Mouse (Mus musculus) small intestine, adult 2 months (tissue): ENCODE data around the gene Wwtr1. TPM values are rescaled to one million over a fixed set of nuclear protein-coding genes. Genes with fewer than 3 reads are reported as not detected.

Experiments
- H3K27ac ChIP-seq: fragments of 200-500 bp; 2 replicates; pipeline ENCODE4 v1.5.1; 2012; ENCODE audit warnings: low read depth, low read length, control low read depth, inconsistent platforms; ENCODE audit not compliant: insufficient read depth
- H3K27me3 ChIP-seq: fragments of 200-500 bp; 2 replicates; pipeline ENCODE4 v1.6.1; 2012; ENCODE audit warnings: mild to moderate bottlenecking, moderate library complexity, low read length, inconsistent platforms; ENCODE audit not compliant: control insufficient read depth, insufficient read depth
- H3K36me3 ChIP-seq: fragments of 200-500 bp; 2 replicates; pipeline ENCODE4 v1.6.1; 2012; ENCODE audit warnings: mild to moderate bottlenecking, low read length, control low read depth, inconsistent platforms; ENCODE audit not compliant: control insufficient read depth, insufficient read depth
- H3K4me1 ChIP-seq: fragments of 200-500 bp; 2 replicates; pipeline ENCODE4 v1.6.1; 2012; ENCODE audit warnings: low read length, inconsistent platforms, mixed read lengths; ENCODE audit not compliant: control insufficient read depth, insufficient read depth, insufficient read length
- H3K4me3 ChIP-seq: fragments of 200-500 bp; 2 replicates; pipeline ENCODE4 v1.5.1; 2012; ENCODE audit warnings: low read depth, mild to moderate bottlenecking, control low read depth, inconsistent platforms, low read length, moderate library complexity
- CTCF ChIP-seq: fragments of 200-500 bp; IDR thresholded peaks from 2 replicates; pipeline ENCODE4 v1.5.1; 2012; ENCODE audit warnings: low read depth, mild to moderate bottlenecking, control low read depth, inconsistent platforms, low read length, moderate library complexity, mixed read lengths; ENCODE audit not compliant: insufficient replicate concordance, insufficient read length; ENCODE audit errors: extremely low read depth
- POLR2A ChIP-seq: fragments of 200-500 bp; IDR thresholded peaks from 2 replicates; pipeline ENCODE4 v1.6.1; 2012; ENCODE audit warnings: low read depth, mild to moderate bottlenecking, control low read depth, inconsistent platforms, low read length, moderate library complexity
- WGBS: fragments of 180-500 bp; shearing (Covaris S2); methylation state at CpG from one replicate; pipeline ENCODE4 v1.1.7; 2018; 5-methylcytosine and 5-hydroxymethylcytosine counted together
- polyA plus RNA-seq: library from polyadenylated mRNA; depleted of rRNA; stranded (reverse); fragments of >200 nt; gene quantifications from 2 replicates; pipeline ENCODE4 v1.2.3, GENCODE M21; 2012

Gene Wwtr1
- polyA plus RNA-seq, 1 experiment: 5.4 TPM

GRCm38 (mm10) chr3:57542848-57543380 is 32.8 kb downstream of the Wwtr1 start:
- Histone ChIP-seq H3K27ac (no peak overlapping the region), H3K27me3 (no peaks in the 10 kb centered on the region), H3K4me1 (no peaks in the 10 kb centered on the region), H3K36me3 (no peaks in the 10 kb centered on the region), H3K4me3 (no peak overlapping the region)
- TF ChIP-seq CTCF (no peak), POLR2A (no peak)

- no peak overlapping the region for H3K27ac ChIP-seq
- no peaks in the 10 kb centered on the region for H3K4me1 ChIP-seq
- no peak for TF ChIP-seq POLR2A
- TF ChIP-seq CTCF: no peak
- no peak overlapping the region for H3K4me3 ChIP-seq
- H3K36me3 ChIP-seq: no peaks in the 10 kb centered on the region
- WGBS: 68% methylated on average over 7 of the region's 7 CpGs
- H3K27me3 ChIP-seq: no peaks in the 10 kb centered on the region
Measured at GRCm38 (mm10) chr3:57541205-57541604, 34.5 kb downstream of the Wwtr1 start.

GRCm38 (mm10) chr3:57540474-57540873 is 35.2 kb downstream of the Wwtr1 start:
- Histone ChIP-seq H3K4me3 (no peak overlapping the region), H3K4me1 (no peaks in the 10 kb centered on the region), H3K27ac (no peak overlapping the region), H3K27me3 (no peaks in the 10 kb centered on the region), H3K36me3 (no peaks in the 10 kb centered on the region)
- TF ChIP-seq CTCF: no peak
- no peak for TF ChIP-seq POLR2A
- 3% methylated on average over 2 of the region's 2 CpGs for WGBS

GRCm38 (mm10) chr3:57535483-57536185 is 40.1 kb downstream of the Wwtr1 start:
- H3K36me3 ChIP-seq: no peaks in the 10 kb centered on the region
- TF ChIP-seq CTCF: no peak
- no peak for TF ChIP-seq POLR2A
- WGBS: 64% methylated on average over 13 of the region's 13 CpGs
- H3K27me3 ChIP-seq: no peaks in the 10 kb centered on the region
- no peak overlapping the region for H3K4me3 ChIP-seq
- H3K4me1 ChIP-seq: no peaks in the 10 kb centered on the region
- H3K27ac ChIP-seq: no peak overlapping the region

GRCm38 (mm10) chr3:57534450-57534849 is 41.3 kb downstream of the Wwtr1 start:
- H3K27me3 ChIP-seq: no peaks in the 10 kb centered on the region
- H3K27ac ChIP-seq: no peak overlapping the region
- no peak overlapping the region for H3K4me3 ChIP-seq
- no peaks in the 10 kb centered on the region for H3K36me3 ChIP-seq
- TF ChIP-seq CTCF: no peak
- no peak for TF ChIP-seq POLR2A
- no peaks in the 10 kb centered on the region for H3K4me1 ChIP-seq
- 76% methylated on average over 6 of the region's 6 CpGs for WGBS

- Histone ChIP-seq H3K4me1 (no peaks in the 10 kb centered on the region), H3K36me3 (no peaks in the 10 kb centered on the region), H3K27ac (no peak overlapping the region; the same call in 1 of the 2 replicates), H3K4me3 (no peak overlapping the region), H3K27me3 (no peaks in the 10 kb centered on the region)
- WGBS: 88% methylated on average over 9 of the region's 9 CpGs
- TF ChIP-seq CTCF (no peak), POLR2A (no peak)
Measured at GRCm38 (mm10) chr3:57533876-57534275, 41.8 kb downstream of the Wwtr1 start.

- whole genome bisulfite sequencing: 81% methylated on average over 9 of the region's 9 CpGs
Measured at GRCm38 (mm10) chr3:57532991-57533725, 42.6 kb downstream of the Wwtr1 start.

GRCm38 (mm10) chr3:57530836-57531235 is 44.9 kb downstream of the Wwtr1 start:
- no peak overlapping the region for H3K27ac ChIP-seq
- 84% methylated on average over 1 of the region's 1 CpGs for WGBS
- no peak for TF ChIP-seq POLR2A
- no peak for TF ChIP-seq CTCF
- H3K27me3 ChIP-seq: no peaks in the 10 kb centered on the region
- no peaks in the 10 kb centered on the region for H3K36me3 ChIP-seq
- H3K4me1 ChIP-seq: no peaks in the 10 kb centered on the region
- H3K4me3 ChIP-seq: no peak overlapping the region

More at GRCm38 (mm10) chr3:57532991-57533725, 42.6 kb downstream of the Wwtr1 start:
- H3K4me3 ChIP-seq: no peak overlapping the region
- H3K27ac ChIP-seq: no peak overlapping the region
- TF ChIP-seq CTCF (no peak), POLR2A (no peak)
- H3K36me3 ChIP-seq: no peaks in the 10 kb centered on the region
- no peaks in the 10 kb centered on the region for H3K4me1 ChIP-seq
- H3K27me3 ChIP-seq: no peaks in the 10 kb centered on the region
